Mouse (Mus musculus) urinary bladder, postnatal 4 days (tissue): ENCODE data around the gene Spryd3.

Source experiments
- DNase-seq, 2 experiments: peaks; one replicate each; pipeline ENCODE4 v3.0.0; 2021 to 2022; ENCODE audit warnings: low spot score in 2 of 2

The Spryd3 gene

GRCm38 (mm10) chr15:102070476-102071467, 65.3 kb downstream of the Spryd3 start:
- DNase-seq = no peak
